Mouse (Mus musculus): ENCODE data around the gene Fam117b.

The Fam117b gene

GRCm38 (mm10) chr1:59913195-59913868 lies 526 bp downstream of the Fam117b start:
- peak; percentile 71 for DNase-seq (ENCODE audit: low read depth)

DNA sequence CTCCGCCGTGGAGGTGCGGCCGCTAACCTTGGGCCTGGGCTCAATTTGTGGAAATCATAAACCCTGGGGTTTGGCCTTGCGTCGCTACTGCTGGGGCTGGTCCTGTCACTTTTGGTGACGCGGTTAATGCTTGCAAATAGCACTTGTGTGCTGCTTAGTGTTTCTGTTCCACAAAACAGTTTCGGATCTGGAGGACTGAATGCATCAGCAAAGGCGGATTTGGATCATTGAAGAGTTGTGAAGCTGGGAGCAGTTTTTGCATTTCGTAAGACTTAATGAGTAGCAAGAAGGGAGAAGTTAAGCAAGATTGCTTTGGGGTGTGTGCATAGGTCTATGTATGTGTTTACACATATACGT lies 1.0 kb downstream of the Fam117b start:
- DNase-seq (ENCODE audit: low read depth), result no peak

DNA sequence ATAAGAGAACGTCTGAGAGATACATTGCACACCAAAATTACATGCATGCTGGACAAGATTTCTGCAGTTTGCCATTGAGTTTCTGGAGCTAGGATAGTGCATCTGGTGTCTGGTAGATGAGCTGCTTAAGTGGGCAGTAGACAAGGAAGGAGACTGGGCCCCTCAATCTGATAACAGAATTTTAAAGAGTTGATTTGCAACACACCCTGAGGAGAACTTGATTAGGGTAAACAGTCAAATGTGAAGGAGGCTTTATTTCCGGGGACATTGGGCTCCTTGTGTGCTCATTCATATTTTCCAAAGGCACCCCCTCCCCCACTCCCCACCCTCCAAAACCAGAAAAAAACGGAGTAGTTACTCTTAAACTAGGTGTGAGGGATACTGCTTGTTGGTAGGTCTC lies 2.0 kb downstream of the Fam117b start:
- no peak for DNase-seq (ENCODE audit: low read depth)

DNA sequence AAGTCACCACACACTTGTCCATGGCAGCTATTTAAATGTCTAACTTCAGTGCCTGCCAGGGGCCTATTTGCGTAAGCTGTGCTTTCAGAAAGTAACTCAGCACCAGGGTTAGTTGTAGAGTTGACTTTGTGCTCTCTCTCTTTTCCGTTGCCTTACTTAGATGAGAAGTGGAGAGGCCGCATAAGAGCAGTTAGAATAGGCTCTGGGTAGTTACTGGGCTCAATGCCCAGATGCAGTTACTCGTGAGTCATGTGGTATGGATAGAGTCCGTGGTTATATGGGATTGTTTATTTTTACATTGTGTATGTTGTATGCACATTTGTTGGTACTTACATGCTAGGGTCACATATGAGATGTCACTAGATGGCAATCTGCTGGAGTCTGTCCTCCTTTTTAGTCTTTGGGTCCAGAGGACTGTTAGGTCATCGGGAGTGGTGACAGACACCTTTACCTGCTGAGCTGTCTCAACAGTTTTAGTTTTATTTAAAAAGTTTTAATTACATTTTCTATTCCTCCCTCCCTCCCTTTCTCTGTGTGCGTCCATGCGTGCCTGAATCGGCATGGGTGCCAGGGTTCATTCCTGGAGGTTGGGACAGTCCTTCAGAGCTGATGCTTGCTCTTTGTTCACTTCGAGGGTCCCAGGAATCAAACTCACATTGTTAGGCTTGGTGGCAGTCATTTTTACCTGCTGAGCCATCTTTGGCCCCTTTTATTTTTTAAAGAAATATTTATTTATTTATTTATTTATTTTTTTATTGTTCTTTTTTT lies 3.2 kb downstream of the Fam117b start:
- no peak for DNase-seq (ENCODE audit: low read depth)

GRCm38 (mm10) chr1:59917401-59917800 lies 4.6 kb downstream of the Fam117b start:
- DNase-seq (ENCODE audit: low read depth), result peak; percentile 79

GRCm38 (mm10) chr1:59918075-59918474 lies 5.3 kb downstream of the Fam117b start:
- DNase-seq (ENCODE audit: low read depth), result no peak

DNA sequence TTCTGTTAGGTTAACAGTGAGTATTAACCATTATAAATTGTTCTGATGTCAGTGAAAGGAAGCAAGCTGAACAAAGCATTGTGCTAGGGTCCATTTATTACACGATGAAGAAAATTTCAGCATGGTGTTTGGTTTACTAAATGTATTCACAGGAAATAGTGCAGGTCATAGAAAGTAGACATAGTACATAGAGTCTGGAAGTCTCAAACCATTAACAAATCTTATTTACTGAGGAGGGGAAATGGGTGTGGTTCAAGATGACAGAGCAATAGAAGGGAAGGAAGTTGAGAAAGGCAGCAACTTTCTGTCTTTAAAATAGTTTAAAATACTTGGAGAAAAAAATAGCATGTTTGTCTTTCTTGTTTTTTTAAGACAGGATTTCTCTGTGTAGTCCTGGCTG lies 10.4 kb downstream of the Fam117b start:
- peak; percentile 46 for DNase-seq (ENCODE audit: low read depth)

DNA sequence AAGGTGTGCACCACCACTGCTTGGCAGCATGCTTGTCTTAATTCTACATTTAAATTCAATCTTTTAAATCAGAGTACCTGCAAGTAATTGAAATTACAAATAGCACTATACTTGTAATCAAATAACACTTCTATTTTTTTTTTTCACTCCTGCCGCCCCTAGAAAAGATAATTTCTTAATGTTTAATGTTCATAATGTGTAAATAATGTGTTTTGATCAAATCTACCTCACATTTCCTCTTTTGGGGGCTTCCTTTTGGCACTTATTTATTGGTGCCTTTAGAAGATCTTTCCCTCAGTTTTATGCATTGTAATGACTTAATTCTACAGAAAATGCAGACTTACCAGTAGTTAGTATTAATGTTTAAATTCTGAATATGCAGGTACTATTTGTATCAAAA lies 10.9 kb downstream of the Fam117b start:
- no peak for DNase-seq (ENCODE audit: low read depth)

DNA sequence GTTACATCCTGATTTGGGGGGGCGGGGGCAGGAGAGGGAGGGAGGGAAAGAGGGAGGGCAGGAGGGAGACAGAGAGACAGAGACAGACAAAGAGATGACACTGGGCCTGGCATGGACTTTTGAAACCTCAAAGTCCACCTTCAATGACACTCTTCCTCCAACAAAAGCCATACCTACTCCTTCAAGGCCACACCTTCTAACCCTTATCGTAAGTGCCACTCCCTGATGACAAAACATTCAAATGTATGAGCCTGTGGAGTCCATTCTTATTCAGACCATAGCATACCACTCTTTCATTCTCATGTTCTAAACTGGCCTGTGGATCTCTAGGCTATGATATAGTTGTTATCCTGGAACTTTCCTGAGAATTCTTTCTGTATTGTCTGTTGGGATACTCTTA lies 11.6 kb downstream of the Fam117b start:
- DNase-seq (ENCODE audit: low read depth), result no peak

- no peak for DNase-seq (ENCODE audit: low read depth)
Observed at GRCm38 (mm10) chr1:59926021-59926672, 13.3 kb downstream of the Fam117b start.

DNA sequence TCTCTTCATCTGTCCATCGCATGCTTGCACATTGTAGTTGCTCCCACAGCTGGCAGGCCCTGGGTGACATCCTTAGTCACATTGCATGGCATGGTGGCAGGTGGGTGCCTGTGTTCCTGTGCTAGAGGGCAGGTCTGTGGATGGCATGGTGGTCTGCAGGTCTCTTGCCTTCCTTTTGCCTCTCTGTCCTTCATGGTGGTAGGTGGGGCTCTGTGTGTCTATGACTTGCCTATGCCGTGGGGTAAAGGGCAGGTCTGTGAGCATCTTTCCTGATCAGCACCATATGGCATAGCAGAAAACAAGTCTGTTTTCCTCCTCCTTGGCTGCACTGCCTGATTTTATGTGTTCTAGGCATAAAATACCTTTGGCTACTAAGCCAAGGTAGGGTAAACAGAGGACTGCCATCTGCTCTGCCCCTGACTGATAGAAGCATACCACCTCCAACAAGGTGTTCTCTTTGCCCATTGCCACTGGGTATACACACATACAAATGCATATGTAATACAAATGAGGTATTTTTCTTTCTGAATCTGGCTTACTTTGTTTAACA lies 14.4 kb downstream of the Fam117b start:
- no peak for DNase-seq (ENCODE audit: low read depth)

DNA sequence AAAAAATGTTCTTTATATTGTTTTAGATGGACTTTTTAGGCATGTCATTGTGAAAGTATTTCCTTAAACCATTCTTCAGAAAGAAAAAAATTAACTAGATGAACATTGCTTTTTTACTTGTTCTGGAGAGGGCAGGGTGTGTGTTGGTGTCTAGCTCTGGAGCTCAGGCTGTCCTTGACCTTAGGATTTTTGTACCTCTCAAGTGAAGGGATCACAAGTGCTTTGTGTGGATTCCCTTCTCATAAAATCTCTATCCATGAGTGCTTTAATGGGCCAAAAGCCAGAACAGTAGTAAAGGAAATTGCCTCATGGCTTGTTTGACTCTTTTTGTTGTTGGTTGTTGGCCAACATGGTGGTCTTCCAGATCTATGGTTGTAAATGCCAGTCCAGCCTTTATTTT lies 18.1 kb downstream of the Fam117b start:
- DNase-seq (ENCODE audit: low read depth), result no peak

GRCm38 (mm10) chr1:59932991-59933390 lies 20.2 kb downstream of the Fam117b start:
- DNase-seq (ENCODE audit: low read depth), result no peak

GRCm38 (mm10) chr1:59941063-59941462 lies 28.3 kb downstream of the Fam117b start:
- DNase-seq (ENCODE audit: low read depth), result no peak

DNA sequence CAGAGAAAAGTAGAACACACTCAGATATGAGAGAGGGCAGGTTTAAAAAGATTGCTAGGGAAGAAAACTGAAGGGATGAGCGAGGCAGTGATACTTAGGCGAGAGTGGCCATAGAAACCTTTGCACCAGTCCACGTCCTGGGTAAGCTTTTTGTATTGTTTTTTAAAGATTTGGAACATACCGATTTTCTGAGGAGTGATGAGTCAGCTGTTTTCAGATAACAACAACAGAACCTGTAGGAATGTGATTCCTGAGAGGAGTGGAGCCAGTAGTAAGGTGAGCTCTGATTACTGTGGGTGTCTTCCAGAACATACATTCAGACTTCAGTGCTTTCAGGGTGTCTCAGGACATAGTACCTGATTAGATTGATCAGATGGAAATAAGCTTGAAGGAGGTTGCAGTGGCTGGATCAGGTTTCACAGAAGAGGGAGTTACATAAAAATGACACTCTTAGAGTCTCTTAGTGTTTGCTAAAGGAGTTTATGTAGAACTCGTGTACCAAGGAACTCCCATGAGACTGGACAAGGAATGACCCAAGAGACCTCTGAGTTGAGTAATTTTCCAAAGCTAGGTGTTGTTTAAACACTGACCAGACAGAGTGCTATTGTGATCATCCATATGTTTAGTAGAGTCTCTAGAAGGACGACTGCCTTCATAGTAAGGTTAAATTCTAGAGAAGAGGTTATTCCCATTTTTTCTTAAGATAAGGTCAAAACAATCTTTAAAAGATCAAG lies 29.4 kb downstream of the Fam117b start:
- no peak for DNase-seq (ENCODE audit: low read depth)

DNA sequence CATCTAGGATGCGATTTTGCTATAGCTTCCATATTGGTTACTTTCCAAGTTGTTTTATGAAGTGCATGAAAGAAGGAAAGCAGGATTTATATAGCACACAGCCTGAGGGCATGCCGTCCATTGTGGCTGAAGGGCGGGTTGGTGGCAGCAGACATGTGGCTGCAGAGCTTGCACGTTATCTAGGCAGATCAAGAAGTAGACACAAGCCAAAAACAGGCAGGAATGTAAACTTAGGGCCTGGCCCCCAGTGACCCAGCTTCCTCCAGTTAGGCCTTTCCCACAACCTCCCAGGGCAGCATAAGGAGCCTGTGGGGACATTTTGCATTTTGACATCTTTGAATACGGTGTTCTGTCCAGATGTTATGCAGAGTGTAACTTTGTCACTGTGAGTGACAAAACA lies 31.0 kb downstream of the Fam117b start:
- no peak for DNase-seq (ENCODE audit: low read depth)

DNA sequence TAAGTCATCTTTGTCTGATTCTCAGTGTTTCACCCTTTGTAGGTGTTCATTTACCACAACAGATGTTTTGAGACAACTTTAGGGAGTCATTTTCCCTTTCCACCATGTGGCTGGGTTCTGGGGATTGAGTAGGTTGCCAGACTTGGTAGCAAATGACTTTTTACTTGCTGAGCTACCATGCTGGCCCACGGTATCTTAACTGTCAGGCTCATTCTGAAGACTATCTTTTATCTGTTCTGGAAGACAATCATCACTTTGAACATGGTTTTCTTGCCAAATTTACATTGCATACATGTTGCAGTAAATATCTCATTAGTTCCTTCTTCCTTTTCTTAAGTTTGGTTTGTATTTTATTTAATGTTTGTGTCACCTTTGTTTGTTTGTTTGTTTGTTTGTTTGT lies 33.2 kb downstream of the Fam117b start:
- DNase-seq (ENCODE audit: low read depth), result no peak

- DNase-seq (ENCODE audit: low read depth), result no peak
Observed at GRCm38 (mm10) chr1:59947509-59947908, 34.7 kb downstream of the Fam117b start.

DNA sequence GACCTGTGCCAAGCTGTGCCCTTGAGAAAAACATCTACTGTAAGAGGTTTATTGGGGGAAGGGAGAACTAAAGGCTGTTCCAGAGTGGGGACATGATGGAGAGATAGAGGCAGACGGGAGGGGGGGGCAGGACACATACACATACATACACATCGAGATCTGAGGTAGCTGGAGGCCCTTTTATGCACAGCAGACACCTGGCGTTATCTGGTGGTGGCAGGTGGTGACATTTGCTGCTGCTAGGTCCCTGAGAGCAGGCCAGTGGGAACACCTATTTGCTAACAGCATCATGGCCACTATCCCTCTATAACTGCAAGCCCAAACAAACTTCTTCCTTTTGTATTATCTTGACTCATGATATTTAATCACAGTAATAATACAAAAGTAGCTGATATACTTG lies 44.4 kb downstream of the Fam117b start:
- DNase-seq (ENCODE audit: low read depth), result no peak

GRCm38 (mm10) chr1:59959941-59960340 lies 47.1 kb downstream of the Fam117b start:
- DNase-seq (ENCODE audit: low read depth), result no peak

DNA sequence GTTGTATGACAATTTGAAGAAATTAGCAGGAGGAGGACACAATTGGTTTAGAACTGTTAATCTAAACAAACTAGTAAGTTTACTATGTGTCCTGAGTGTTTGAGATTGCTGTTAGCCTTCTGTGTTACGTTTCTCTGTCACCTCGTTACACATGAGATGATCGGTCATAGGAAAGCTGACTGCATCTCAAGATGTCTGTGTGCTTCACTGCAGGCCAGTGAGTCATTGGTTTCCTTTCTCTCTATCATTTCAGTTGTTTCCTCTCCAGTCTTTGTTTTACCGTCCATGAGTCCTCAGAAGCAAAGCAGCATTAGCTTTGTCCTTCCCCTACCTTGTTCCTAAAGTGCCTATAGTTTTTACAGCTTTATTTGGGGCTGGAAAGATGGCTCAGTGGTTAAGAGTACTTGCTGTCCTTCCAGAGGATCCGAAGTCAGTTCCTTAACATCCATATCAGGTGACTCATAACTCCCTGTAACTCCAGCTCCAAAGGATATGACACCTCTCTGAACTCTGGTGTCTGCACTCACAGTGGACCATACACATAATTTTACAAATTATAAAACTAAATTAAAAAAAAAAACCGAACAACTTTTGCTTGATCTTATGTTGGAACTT lies 53.5 kb downstream of the Fam117b start:
- no peak for DNase-seq (ENCODE audit: low read depth)

GRCm38 (mm10) chr1:59967291-59967690 lies 54.5 kb downstream of the Fam117b start:
- DNase-seq (ENCODE audit: low read depth), result peak; percentile 47

Measured in naive thymus-derived CD4-positive, alpha-beta T cell, adult 2 months (primary cell).